Mouse (Mus musculus) ES-E14 (cell line): ENCODE measurements around the gene Foxp1.

Experiments
- HCFC1 ChIP-seq: IDR thresholded peaks from 2 replicates; pipeline ENCODE4 v1.6.1; 2012; ENCODE audit warnings: low read length, inconsistent platforms, borderline replicate concordance; ENCODE audit not compliant: insufficient read depth
- ZC3H11A ChIP-seq: IDR thresholded peaks from 2 replicates; pipeline ENCODE4 v1.6.1; 2012; ENCODE audit warnings: low read depth, mild to moderate bottlenecking, inconsistent platforms, low read length, borderline replicate concordance

- TF ChIP-seq HCFC1, result no peak
- TF ChIP-seq ZC3H11A, result no peak
Measured at GRCm38 (mm10) chr6:99364545-99364944, 158.0 kb downstream of the Foxp1 start.
